Mouse (Mus musculus): ENCODE measurements around the gene Cadm2.
A peak's percentile ranks its signal among the peaks of the same experiment; 100 is the strongest.

Cadm2 gene

DNA sequence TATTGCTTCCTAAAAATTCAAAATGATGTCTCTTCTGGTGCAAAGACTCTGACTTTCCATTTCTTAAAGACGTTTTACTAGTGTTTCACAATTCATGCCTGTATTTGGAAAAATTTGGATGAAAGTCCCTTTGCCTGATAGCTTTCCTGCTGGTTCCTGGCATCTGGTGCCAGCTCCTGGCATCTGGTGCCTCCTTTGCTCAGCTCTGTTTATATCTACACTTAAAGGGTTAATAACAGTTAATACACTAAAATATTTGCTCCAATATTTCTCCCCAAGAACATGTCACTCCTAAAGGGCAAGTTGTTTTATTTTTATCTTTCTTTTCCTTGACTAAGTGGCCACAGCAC is 969.7 kb downstream of the Cadm2 start:
- DNase-seq = no peak

DNA sequence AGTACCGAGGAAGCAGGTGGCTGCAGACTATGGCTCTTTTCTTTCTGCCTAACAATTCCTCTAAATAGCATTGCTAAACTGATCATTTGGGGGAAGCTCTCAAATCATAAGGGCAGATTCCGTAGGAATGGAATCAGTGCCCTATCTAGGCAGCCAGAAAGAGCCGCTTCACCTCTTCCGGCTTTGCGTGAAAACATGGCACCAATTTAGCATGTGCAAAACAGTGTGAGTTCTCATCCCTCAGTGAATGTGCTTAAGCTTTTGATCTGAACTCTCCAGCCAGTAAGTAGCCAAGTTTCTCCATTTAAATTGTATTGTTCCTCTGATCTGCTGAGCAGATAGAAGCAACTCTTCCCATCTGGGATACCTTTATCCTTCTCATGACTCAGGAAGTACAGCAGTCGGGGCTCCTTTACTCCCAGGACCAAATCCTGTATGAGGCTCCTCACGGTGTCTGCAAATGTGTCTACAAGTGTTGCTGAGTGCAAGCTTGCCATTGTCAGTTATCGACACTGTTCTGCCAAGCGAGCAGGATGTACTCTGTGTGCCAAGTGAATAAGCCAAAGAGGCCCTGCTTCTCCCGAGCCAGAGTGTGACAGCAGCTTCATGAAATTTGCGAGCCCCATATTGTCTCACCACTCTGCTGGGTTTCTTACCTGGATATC is 970.2 kb downstream of the Cadm2 start:
- peak; percentile 14 for DNase-seq

DNA sequence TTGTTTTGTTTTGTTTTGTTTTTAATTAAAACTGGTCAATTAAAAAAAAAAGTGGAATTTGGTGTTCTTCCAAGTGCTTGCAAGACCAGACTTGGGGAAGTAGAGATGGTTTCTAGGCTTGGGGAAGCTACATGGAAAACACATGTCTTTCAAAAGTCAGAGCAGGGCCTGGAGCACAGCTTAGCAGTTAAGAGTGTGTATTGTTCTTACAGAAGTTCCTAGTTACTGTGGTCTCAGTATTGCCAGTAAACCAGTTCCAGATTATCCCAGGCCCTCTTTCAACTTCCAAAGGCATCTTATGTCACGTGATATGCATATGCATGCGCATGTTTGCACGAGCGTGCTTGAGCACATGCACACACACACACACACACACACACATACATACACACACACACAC is 972.9 kb downstream of the Cadm2 start:
- no peak for DNase-seq

DNA sequence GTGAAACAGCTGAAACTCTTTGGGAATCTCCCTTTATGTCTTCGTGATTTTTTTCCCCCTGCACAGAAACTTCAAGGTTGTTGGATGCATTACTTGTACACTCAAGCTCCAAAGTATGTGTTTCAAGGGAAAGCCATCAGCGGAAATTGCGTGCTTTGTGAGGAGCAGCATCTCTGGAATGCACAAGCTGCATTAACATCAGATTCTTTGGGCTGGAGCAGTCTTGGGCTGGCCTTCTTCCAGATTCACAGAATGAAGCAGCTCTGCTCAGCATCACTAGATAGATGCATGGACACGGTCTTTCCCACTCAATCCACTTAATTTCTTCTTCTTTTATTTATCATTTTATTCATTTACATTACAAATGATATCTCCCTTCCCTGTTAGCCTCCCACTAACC is 977.1 kb downstream of the Cadm2 start:
- DNase-seq = no peak

DNA sequence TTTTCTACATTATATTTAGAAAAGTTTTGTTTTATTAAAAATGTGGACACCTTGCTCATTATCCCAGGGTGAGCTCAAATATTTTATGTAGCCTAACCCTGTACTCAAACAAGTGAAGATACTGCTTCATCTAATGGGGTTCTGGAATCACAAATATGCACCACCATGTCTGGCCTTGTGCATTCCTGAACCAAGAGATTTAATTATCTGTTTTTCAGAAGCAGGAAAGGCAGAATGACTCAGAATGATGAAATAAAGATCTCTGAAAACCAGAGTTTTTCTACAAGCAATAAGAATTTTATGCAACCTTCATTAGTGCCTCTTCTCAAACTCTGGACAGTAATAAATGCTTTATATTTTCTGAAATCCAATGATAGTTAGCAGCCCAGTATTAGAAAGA is 993.2 kb downstream of the Cadm2 start:
- DNase-seq = no peak

DNA sequence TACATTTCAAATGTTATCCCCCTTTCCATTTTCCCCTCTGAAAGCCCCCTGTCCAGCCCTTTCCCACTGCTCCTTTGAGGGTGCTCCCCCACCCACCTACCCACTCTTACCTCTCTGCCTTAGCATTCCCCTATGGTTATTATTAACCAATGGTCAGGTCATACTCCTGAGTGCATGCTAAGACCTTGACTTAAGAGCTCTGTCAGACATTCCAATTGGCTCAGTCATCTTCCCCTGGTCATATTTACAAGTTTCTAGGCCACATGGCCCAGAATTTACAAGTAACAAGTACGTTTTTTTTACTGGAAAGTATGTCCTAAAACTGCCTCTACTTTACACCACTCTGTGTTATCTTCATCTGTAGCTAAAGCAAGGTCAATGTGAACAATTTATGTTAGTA is 998.3 kb downstream of the Cadm2 start:
- DNase-seq = no peak

DNA sequence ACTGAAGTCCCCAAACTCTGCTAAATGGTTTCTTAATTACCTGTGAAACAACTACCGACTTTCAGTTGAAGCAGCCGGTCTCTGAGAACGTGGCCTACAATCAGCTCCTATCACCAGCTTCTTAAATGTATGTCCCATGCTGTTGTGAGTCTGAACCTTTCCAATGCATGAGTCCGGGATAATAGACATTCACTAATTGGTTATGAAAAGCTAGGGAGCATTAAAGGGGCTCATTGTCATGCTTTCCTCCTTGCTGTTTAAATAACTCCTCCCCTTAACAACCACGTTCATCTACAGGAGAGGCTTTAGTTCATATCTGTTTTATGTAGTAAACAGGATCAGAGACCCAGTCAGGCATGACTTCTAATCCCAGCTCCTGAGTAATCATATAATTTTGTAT is 1008.1 kb downstream of the Cadm2 start:
- DNase-seq = no peak

All from right cerebral cortex, postnatal 14 days (tissue).